13 mouse cellular contexts compared by ENCODE assay signal in genomic region chr5:91994546-91994945, GRCm38 (mm10). TPM values are rescaled to one million over a fixed set of nuclear protein-coding genes. Genes with fewer than 3 reads are reported as not detected.
A peak's percentile ranks its signal among the peaks of the same experiment; 100 is the strongest.
DNase-seq lines count a peak whose midpoint lies in the region; TF ChIP-seq lines count a peak whose summit lies in the region.
"Had no signal": no experiment of that assay in that cellular context is flagged by ENCODE, and none has a peak within 500 bp of the region (broad histone marks: within the 10 kb centered on the region; RNA-seq: fewer than 3 reads in every experiment).

No protein-coding gene starts in this region.

- H3K27me3 ChIP-seq in thymus, adult 2 months (ENCODE audit: control insufficient read depth, insufficient read depth, low read length): no peaks in the 10 kb centered on the region
- H3K27me3 ChIP-seq: lung, embryonic 15.5 days had no signal

- H3K27ac ChIP-seq in thymus, adult 2 months (ENCODE audit: control insufficient read depth, insufficient read depth, low read length): no peak overlapping the region
- H3K27ac ChIP-seq: embryonic facial prominence, embryonic 10.5 days; lung, embryonic 15.5 days had no signal

- peak; percentile 9 to 46 for DNase-seq in adrenal gland, adult (ENCODE audit: inconsistent age in 2 of 2, low spot score in 1 of 2)
- DNase-seq in adrenal gland, postnatal 4 days (ENCODE audit: low spot score in 2 of 2): no peak
- DNase-seq in lung, postnatal 4 days: peak; percentile 29 to 51
- DNase-seq in lung, postnatal 36 days: no peak
- peak; percentile 9 to 13 for DNase-seq in layer of hippocampus, postnatal 14 days (ENCODE audit: low spot score in 2 of 2)
- DNase-seq in testis, postnatal 10 days (ENCODE audit: low spot score): peak; percentile 49
- no peak for DNase-seq in neural tube, embryonic 10.5 days (ENCODE audit: extremely low spot score, low spot score)
- no peak for DNase-seq in thymus, adult 2 months
- DNase-seq: kidney, adult 8-10 months had no signal

- no peaks in the 10 kb centered on the region for H3K4me1 ChIP-seq in thymus, adult 2 months (replicated peaks; ENCODE audit: control insufficient read depth, insufficient read depth, low read length)
- H3K4me1 ChIP-seq: embryonic facial prominence, embryonic 10.5 days; lung, embryonic 15.5 days had no signal

- WGBS in thymus, adult 2 months: 86% methylated on average over 13 of the region's 13 CpGs

- no peaks in the 10 kb centered on the region for H3K36me3 ChIP-seq in thymus, adult 2 months (ENCODE audit: control insufficient read depth, insufficient read depth, low read length)
- H3K36me3 ChIP-seq: embryonic facial prominence, embryonic 10.5 days; lung, embryonic 15.5 days had no signal

- TF ChIP-seq CTCF in thymus, adult 2 months (IDR thresholded peaks at IDR 0.05; ENCODE audit: borderline replicate concordance, control insufficient read depth, extremely low read depth, insufficient read depth, low read length, poor library complexity): no peak

- H3K4me3 ChIP-seq in thymus, adult 2 months (ENCODE audit: control insufficient read depth, insufficient read depth, low read length): no peak overlapping the region
- H3K4me3 ChIP-seq: embryonic facial prominence, embryonic 10.5 days; lung, embryonic 15.5 days had no signal

- TF ChIP-seq POLR2A in thymus, adult 2 months (IDR thresholded peaks at IDR 0.05; ENCODE audit: control insufficient read depth, extremely low read depth, insufficient read depth, low read length, poor library complexity): no peak

RNA-seq across cellular contexts. Expression of gene Odaph, which starts 7.3 kb away (rescaled TPM):
- not detected for total RNA-seq in adrenal gland, postnatal 4 days (2021)
- not detected for total RNA-seq in layer of hippocampus, postnatal 14 days (2021)
- polyA plus RNA-seq in thymus, adult 2 months (2012; rRNA removed): not detected in 2 replicates
- total RNA-seq: granulocyte monocyte progenitor cell, adult 5-6 weeks had no signal
- polyA plus RNA-seq: embryonic facial prominence, embryonic 10.5 days; lung, embryonic 15.5 days; neural tube, embryonic 11.5 days had no signal

RNA-seq across cellular contexts. Expression of gene Rchy1, which starts 31.7 kb away (rescaled TPM):
- 10 to 100 TPM; 78.8 to 79.2 TPM for total RNA-seq in adrenal gland, postnatal 4 days (2021)
- 10 to 100 TPM; 49.0 to 52.9 TPM for total RNA-seq in layer of hippocampus, postnatal 14 days (2021)
- polyA plus RNA-seq in thymus, adult 2 months (2012; rRNA removed): 36.2 and 43.2 TPM in 2 replicates

RNA-seq across cellular contexts. Expression of gene Cdkl2, which starts 49.1 kb away (rescaled TPM):
- 1 to 10 TPM; 5.6 to 7.5 TPM for total RNA-seq in adrenal gland, postnatal 4 days (2021)
- 10 to 100 TPM; 67.0 to 67.3 TPM for total RNA-seq in layer of hippocampus, postnatal 14 days (2021)
- 0.66 and 1.0 TPM in 2 replicates for polyA plus RNA-seq in thymus, adult 2 months (2012; rRNA removed)

Comparison
In these comparisons a context has a peak if more than half of its experiments do, and no peak if none do; other contexts are left out.
1. DNase-seq: peak in adrenal gland, adult (2 of 2), lung, postnatal 4 days (2 of 2), layer of hippocampus, postnatal 14 days (2 of 2) and testis, postnatal 10 days (single experiment); none in adrenal gland, postnatal 4 days (0 of 2), lung, postnatal 36 days (single experiment), neural tube, embryonic 10.5 days (single experiment) and thymus, adult 2 months (single experiment).
2. RNA of gene Cdkl2, which starts 49.1 kb away (total RNA-seq): 67.0 to 67.3 TPM in layer of hippocampus, postnatal 14 days; 5.6 to 7.5 TPM in adrenal gland, postnatal 4 days; every median in the first group is over 4 times any median in the second.